ENCODE assay signal across 8 mouse cellular contexts in genomic region chr4:137469081-137469844, GRCm38 (mm10). TPM values are rescaled to one million over a fixed set of nuclear protein-coding genes. Genes with fewer than 3 reads are reported as not detected.
DNase-seq lines count a peak whose midpoint lies in the region; ATAC-seq and TF ChIP-seq lines count a peak whose summit lies in the region.

No protein-coding gene starts in this region.

- WGBS in thymus, adult 2 months = 21% methylated on average over 20 of the region's 20 CpGs
- 4% methylated on average over 20 of the region's 20 CpGs for WGBS in forebrain, embryonic 15.5 days
- 3% methylated on average over 20 of the region's 20 CpGs for WGBS in kidney, embryonic 15.5 days
- WGBS in midbrain, embryonic 13.5 days = 6% methylated on average over 20 of the region's 20 CpGs

- ATAC-seq in forebrain, embryonic 15.5 days (replicated peaks) = no peak; the same call in none of the 2 replicates
- peak; percentile 5 for ATAC-seq in kidney, embryonic 15.5 days (replicated peaks; ENCODE audit: low FRiP score)
- ATAC-seq in midbrain, embryonic 13.5 days = peak; percentile 16
- no peak for ATAC-seq in erythroid progenitor cell, adult 5-6 weeks (replicated peaks; ENCODE audit: low FRiP score, poor library complexity, severe bottlenecking)

- peak overlapping the region; percentile 53 for H3K9ac ChIP-seq in forebrain, embryonic 15.5 days (replicated peaks)
- peak overlapping the region; percentile 76 for H3K9ac ChIP-seq in kidney, embryonic 15.5 days
- H3K9ac ChIP-seq in midbrain, embryonic 13.5 days (replicated peaks) = peak overlapping the region; percentile 72

- no peak overlapping the region for H3K27ac ChIP-seq in thymus, adult 2 months (ENCODE audit: control insufficient read depth, insufficient read depth, low read length)
- H3K27ac ChIP-seq in forebrain, embryonic 15.5 days (replicated peaks) = peak overlapping the region; percentile 51; the same call in 1 of the 2 replicates
- peak overlapping the region; percentile 86 for H3K27ac ChIP-seq in kidney, embryonic 15.5 days
- H3K27ac ChIP-seq in midbrain, embryonic 13.5 days = no peak overlapping the region

- TF ChIP-seq POLR2A in thymus, adult 2 months (IDR thresholded peaks at IDR 0.05; ENCODE audit: control insufficient read depth, extremely low read depth, insufficient read depth, low read length, poor library complexity) = no peak

- H3K9me3 ChIP-seq in forebrain, embryonic 15.5 days = no peaks in the 10 kb centered on the region
- H3K9me3 ChIP-seq in kidney, embryonic 15.5 days (replicated peaks) = no peaks in the 10 kb centered on the region
- H3K9me3 ChIP-seq in midbrain, embryonic 13.5 days = no peaks in the 10 kb centered on the region

- peaks cover 10% of the 10 kb centered on the region for H3K4me1 ChIP-seq in thymus, adult 2 months (replicated peaks; ENCODE audit: control insufficient read depth, insufficient read depth, low read length)
- peaks cover 22% of the 10 kb centered on the region for H3K4me1 ChIP-seq in forebrain, embryonic 15.5 days
- peaks cover 86% of the 10 kb centered on the region for H3K4me1 ChIP-seq in kidney, embryonic 15.5 days
- peaks cover 23% of the 10 kb centered on the region for H3K4me1 ChIP-seq in midbrain, embryonic 13.5 days (replicated peaks)

- DNase-seq in thymus, adult 2 months = no peak
- DNase-seq in thymus, postnatal 4 days = no peak
- DNase-seq in ovary, postnatal 10 days (ENCODE audit: low spot score) = no peak
- DNase-seq in layer of hippocampus, postnatal 10 days (ENCODE audit: low spot score in 2 of 2) = no peak

- H3K36me3 ChIP-seq in thymus, adult 2 months (ENCODE audit: control insufficient read depth, insufficient read depth, low read length) = no peaks in the 10 kb centered on the region
- H3K36me3 ChIP-seq in forebrain, embryonic 15.5 days = no peaks in the 10 kb centered on the region
- H3K36me3 ChIP-seq in kidney, embryonic 15.5 days = no peaks in the 10 kb centered on the region
- no peaks in the 10 kb centered on the region for H3K36me3 ChIP-seq in midbrain, embryonic 13.5 days

- H3K4me2 ChIP-seq in forebrain, embryonic 15.5 days (replicated peaks) = peak overlapping the region; percentile 96
- peak overlapping the region; percentile 81 for H3K4me2 ChIP-seq in kidney, embryonic 15.5 days
- H3K4me2 ChIP-seq in midbrain, embryonic 13.5 days (replicated peaks) = peak overlapping the region; percentile 98

- no peak for TF ChIP-seq CTCF in thymus, adult 2 months (IDR thresholded peaks at IDR 0.05; ENCODE audit: borderline replicate concordance, control insufficient read depth, extremely low read depth, insufficient read depth, low read length, poor library complexity)

- H3K27me3 ChIP-seq in thymus, adult 2 months (ENCODE audit: control insufficient read depth, insufficient read depth, low read length) = no peaks in the 10 kb centered on the region
- peaks cover 4% of the 10 kb centered on the region; the same call in 1 of the 2 replicates for H3K27me3 ChIP-seq in forebrain, embryonic 15.5 days
- no peaks in the 10 kb centered on the region for H3K27me3 ChIP-seq in kidney, embryonic 15.5 days
- H3K27me3 ChIP-seq in midbrain, embryonic 13.5 days = peaks cover 7% of the 10 kb centered on the region

- H3K4me3 ChIP-seq in thymus, adult 2 months (ENCODE audit: control insufficient read depth, insufficient read depth, low read length) = peak overlapping the region; percentile 24
- H3K4me3 ChIP-seq in forebrain, embryonic 15.5 days = peak overlapping the region; percentile 47
- peak overlapping the region; percentile 81 for H3K4me3 ChIP-seq in kidney, embryonic 15.5 days (replicated peaks)
- peak overlapping the region; percentile 55 for H3K4me3 ChIP-seq in midbrain, embryonic 13.5 days (replicated peaks)

RNA-seq across cellular contexts. Expression of gene Hspg2, which starts 0.7 kb away (rescaled TPM):
- 21.6 and 25.6 TPM in 2 replicates for polyA plus RNA-seq in thymus, adult 2 months (2012; rRNA removed)
- 3.7 and 4.2 TPM in 2 replicates for polyA plus RNA-seq in forebrain, embryonic 15.5 days (2015; fragmentation: Nextera tagmentation; extraction: Ambion mirVana)
- 34.2 and 35.7 TPM in 2 replicates for polyA plus RNA-seq in kidney, embryonic 15.5 days (2015; fragmentation: Nextera tagmentation; extraction: Ambion mirVana)
- polyA plus RNA-seq in midbrain, embryonic 13.5 days (2015; fragmentation: Nextera tagmentation; extraction: Ambion mirVana) = 4.2 and 5.0 TPM in 2 replicates
- not detected in 2 replicates for total RNA-seq in erythroid progenitor cell, adult 5-6 weeks (2015; ENCODE audit: low replicate concordance)
- total RNA-seq in erythroid progenitor cell, adult 5-6 weeks (2017; ENCODE audit: low replicate concordance) = 0.13 TPM in 1 of 2 replicates, not detected in the other
- 10 to 100 TPM; 13.7 to 14.8 TPM for total RNA-seq in layer of hippocampus, postnatal 10 days (2021)

RNA-seq across cellular contexts. Expression of gene 1700013G24Rik, which starts 16.2 kb away (rescaled TPM):
- 0.22 TPM in 1 of 2 replicates, not detected in the other for polyA plus RNA-seq in thymus, adult 2 months (2012; rRNA removed)
- not detected in 2 replicates for polyA plus RNA-seq in forebrain, embryonic 15.5 days (2015; fragmentation: Nextera tagmentation; extraction: Ambion mirVana)
- not detected in 2 replicates for polyA plus RNA-seq in kidney, embryonic 15.5 days (2015; fragmentation: Nextera tagmentation; extraction: Ambion mirVana)
- not detected in 2 replicates for polyA plus RNA-seq in midbrain, embryonic 13.5 days (2015; fragmentation: Nextera tagmentation; extraction: Ambion mirVana)
- not detected in 2 replicates for total RNA-seq in erythroid progenitor cell, adult 5-6 weeks (2015; ENCODE audit: low replicate concordance)
- not detected in 2 replicates for total RNA-seq in erythroid progenitor cell, adult 5-6 weeks (2017; ENCODE audit: low replicate concordance)
- not detected for total RNA-seq in layer of hippocampus, postnatal 10 days (2021)

RNA-seq across cellular contexts. Expression of gene Cela3b, which starts 38.9 kb away (rescaled TPM):
- 1.1 and 1.4 TPM in 2 replicates for polyA plus RNA-seq in thymus, adult 2 months (2012; rRNA removed)
- polyA plus RNA-seq in forebrain, embryonic 15.5 days (2015; fragmentation: Nextera tagmentation; extraction: Ambion mirVana) = not detected in 2 replicates
- not detected in 2 replicates for polyA plus RNA-seq in kidney, embryonic 15.5 days (2015; fragmentation: Nextera tagmentation; extraction: Ambion mirVana)
- polyA plus RNA-seq in midbrain, embryonic 13.5 days (2015; fragmentation: Nextera tagmentation; extraction: Ambion mirVana) = not detected in 2 replicates
- total RNA-seq in erythroid progenitor cell, adult 5-6 weeks (2015; ENCODE audit: low replicate concordance) = not detected in 2 replicates
- total RNA-seq in erythroid progenitor cell, adult 5-6 weeks (2017; ENCODE audit: low replicate concordance) = not detected in 2 replicates
- total RNA-seq in layer of hippocampus, postnatal 10 days (2021) = not detected

RNA-seq across cellular contexts. Expression of gene Cela3a, which starts 59.7 kb away (rescaled TPM):
- polyA plus RNA-seq in thymus, adult 2 months (2012; rRNA removed) = not detected in 2 replicates
- polyA plus RNA-seq in forebrain, embryonic 15.5 days (2015; fragmentation: Nextera tagmentation; extraction: Ambion mirVana) = not detected in 2 replicates
- not detected in 2 replicates for polyA plus RNA-seq in kidney, embryonic 15.5 days (2015; fragmentation: Nextera tagmentation; extraction: Ambion mirVana)
- not detected in 2 replicates for polyA plus RNA-seq in midbrain, embryonic 13.5 days (2015; fragmentation: Nextera tagmentation; extraction: Ambion mirVana)
- total RNA-seq in erythroid progenitor cell, adult 5-6 weeks (2015; ENCODE audit: low replicate concordance) = not detected in 2 replicates
- total RNA-seq in erythroid progenitor cell, adult 5-6 weeks (2017; ENCODE audit: low replicate concordance) = not detected in 2 replicates
- not detected for total RNA-seq in layer of hippocampus, postnatal 10 days (2021)

Comparison
In these comparisons a context has a peak if more than half of its experiments do, and no peak if none do; other contexts are left out.
1. H3K27ac ChIP-seq: peak in forebrain, embryonic 15.5 days (single experiment) and kidney, embryonic 15.5 days (single experiment); none in thymus, adult 2 months (single experiment) and midbrain, embryonic 13.5 days (single experiment).
2. H3K4me3 ChIP-seq: peak in every context shown above with its lines; median percentile 81 in kidney, embryonic 15.5 days; 55 in midbrain, embryonic 13.5 days; 47 in forebrain, embryonic 15.5 days; 24 in thymus, adult 2 months.
3. ATAC-seq: peak in kidney, embryonic 15.5 days (single experiment) and midbrain, embryonic 13.5 days (single experiment); none in forebrain, embryonic 15.5 days (single experiment) and erythroid progenitor cell, adult 5-6 weeks (single experiment).
4. Peak in every context shown above with its lines, with median percentiles within 50 percentile points of each other: H3K4me2 ChIP-seq and H3K9ac ChIP-seq.